Mouse (Mus musculus) effector memory CD4-positive, alpha-beta T cell, adult 7 months (primary cell): ENCODE measurements around the gene Dmtf1. TPM values are rescaled to one million over a fixed set of nuclear protein-coding genes. Genes with fewer than 3 reads are reported as not detected.

Source experiments
- polyA plus RNA-seq: library from polyadenylated mRNA; unstranded; fragments of 100-300 nt; shearing (Covaris generic); gene quantifications from one replicate; pipeline ENCODE4 v1.2.1, GENCODE M21; 2017

The Dmtf1 gene
- 71.2 TPM for polyA plus RNA-seq

GRCm38 (mm10) chr5:9161456-9162041, at the start of gene Dmtf1:
Gene Dmtf1 (minus strand): TSS chr5:9161776.

DNA sequence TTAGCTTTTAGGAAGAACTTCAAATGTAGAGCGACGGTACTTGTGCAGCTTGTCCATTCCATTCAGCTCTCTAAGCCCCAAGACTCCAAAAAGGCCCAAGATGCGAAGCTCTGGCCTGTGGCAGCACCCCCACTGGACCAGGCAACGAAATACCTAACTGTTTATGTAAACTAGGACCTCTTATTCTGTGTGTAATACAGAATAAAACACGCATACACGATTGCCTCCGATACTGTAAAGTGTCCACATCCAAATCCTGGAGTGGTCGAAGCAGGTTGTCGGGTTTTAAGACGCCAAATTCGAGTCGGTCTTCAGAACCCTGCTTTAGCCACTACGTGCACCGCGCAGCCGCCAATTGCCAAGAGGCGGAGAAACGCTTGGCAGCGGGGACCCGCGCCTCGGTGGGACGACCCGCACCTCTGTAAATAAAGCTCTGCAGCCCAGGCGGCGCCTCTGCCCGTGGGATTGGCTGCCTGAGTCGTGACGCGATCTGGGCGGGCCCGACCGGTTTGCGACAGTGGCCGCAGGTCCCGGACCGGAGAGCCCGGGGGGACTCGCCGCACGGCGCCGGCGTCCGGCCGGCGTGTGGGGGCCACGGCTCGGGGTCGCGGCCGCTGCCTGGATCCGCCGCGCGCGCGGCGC, 61.2 kb downstream of the Dmtf1 start, which contains the start of gene Tmem243:
TSS of gene Tmem243 (plus strand) at position 462 of the 642 bp plus-strand sequence.

Other genes starting within 250 kb of the Dmtf1 start
- 82.4 TPM for gene Crot, start 164.5 kb downstream of the Dmtf1 start, polyA plus RNA-seq
- gene Tmem243, start 61.1 kb downstream of the Dmtf1 start, polyA plus RNA-seq = 181 TPM
- gene 9330182L06Rik, start 104.3 kb upstream of the Dmtf1 start, polyA plus RNA-seq = 0.22 TPM